Mouse (Mus musculus): ENCODE measurements around the gene Ccne1. TPM values are rescaled to one million over a fixed set of nuclear protein-coding genes. Genes with fewer than 3 reads are reported as not detected.

Gene Ccne1
- 13.6 and 13.9 TPM in 2 replicates for total RNA-seq (2023)

GRCm38 (mm10) chr7:38107371-38108259, at the start of gene Ccne1:
Gene Ccne1 (minus strand): TSS chr7:38107534.

Other genes with a start within 250 kb of the Ccne1 start
- gene Uri1, start 84.0 kb downstream of the Ccne1 start, total RNA-seq (2023) = 12.4 and 15.4 TPM in 2 replicates
- 48.0 and 51.8 TPM in 2 replicates for gene 1600014C10Rik, start 75.7 kb upstream of the Ccne1 start, total RNA-seq (2023)
- gene Plekhf1, start 120.5 kb upstream of the Ccne1 start, total RNA-seq (2023) = 0.41 and 0.44 TPM in 2 replicates
- 41.9 and 45.6 TPM in 2 replicates for gene Pop4, start 163.9 kb upstream of the Ccne1 start, total RNA-seq (2023)